Mouse (Mus musculus) heart, adult 9 months (tissue): Measurements from ENCODE around the gene Prr18.

Experiments used
- DNase-seq, 2 experiments: peaks; one replicate each; pipeline ENCODE4 v3.0.0; 2022; ENCODE audit warnings: low spot score in 2 of 2

Gene Prr18

DNA sequence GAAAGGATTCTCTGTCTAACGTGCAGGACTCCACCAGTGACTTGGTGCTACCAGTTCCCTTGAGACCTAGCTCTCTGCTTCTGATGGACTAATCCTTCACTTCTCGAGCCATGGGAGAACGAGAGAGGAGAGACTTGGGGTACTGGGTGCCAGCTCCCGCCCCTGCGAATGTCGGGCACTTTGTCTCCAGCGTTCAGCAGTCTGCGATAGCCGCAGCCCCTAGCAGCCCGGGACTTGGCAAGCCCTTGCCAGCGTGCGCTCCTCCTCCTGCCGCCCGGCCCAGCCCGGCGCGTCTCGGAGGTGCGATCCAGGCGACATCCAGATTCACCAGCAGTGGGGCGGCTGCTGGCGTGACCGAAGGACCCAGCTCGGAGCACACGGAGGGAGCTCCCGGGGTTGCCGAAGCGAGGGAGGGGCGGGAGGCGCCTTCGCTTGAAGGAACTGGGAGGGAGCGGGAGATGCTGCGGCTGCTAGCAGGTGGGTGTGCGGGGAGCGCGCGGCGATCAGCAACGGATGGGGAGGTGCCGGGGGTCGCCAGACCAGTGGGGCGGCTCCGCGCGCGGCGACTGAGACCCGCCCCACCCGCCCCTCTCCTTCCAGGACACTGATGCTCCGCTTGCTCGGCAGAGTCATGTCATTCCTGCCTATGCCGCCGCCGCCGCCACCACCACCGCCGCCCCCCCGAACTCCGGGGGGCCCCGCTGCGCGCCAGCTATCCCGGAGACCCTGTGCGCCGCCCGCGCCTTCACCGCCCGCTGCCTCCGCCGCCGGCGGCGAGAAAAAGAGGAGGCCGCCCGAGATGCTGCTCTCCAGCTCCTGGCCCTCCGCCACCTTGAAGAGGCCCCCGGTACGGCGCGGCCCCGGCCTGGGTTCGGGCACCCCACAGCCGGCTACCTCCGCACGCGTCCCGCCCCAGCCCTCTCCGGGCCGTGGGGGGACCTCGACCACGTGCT, 3.4 kb downstream of the Prr18 start:
- no peak for DNase-seq

GRCm38 (mm10) chr17:8341360-8341963, 4.2 kb downstream of the Prr18 start:
- no peak for DNase-seq

DNA sequence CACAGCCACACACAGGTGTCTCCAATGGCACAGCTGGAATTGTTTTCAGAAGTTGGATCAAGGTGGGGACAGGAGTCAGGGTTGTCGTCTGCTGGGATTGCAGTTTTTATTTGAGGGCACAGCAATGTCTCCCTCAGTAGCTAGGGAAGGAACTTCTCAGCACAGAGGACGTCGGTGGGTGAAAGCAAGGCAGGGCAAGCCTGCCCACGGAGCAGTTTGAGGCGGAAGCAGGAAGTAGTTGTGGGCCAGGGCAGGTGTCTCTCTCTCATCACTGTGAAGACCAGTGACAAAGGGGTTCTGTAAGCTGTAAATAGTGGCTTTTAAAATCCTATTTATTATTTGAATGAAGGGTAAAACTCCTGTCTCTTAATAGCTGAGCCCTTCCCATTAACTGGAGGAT, 5.4 kb downstream of the Prr18 start:
- no peak for DNase-seq

DNA sequence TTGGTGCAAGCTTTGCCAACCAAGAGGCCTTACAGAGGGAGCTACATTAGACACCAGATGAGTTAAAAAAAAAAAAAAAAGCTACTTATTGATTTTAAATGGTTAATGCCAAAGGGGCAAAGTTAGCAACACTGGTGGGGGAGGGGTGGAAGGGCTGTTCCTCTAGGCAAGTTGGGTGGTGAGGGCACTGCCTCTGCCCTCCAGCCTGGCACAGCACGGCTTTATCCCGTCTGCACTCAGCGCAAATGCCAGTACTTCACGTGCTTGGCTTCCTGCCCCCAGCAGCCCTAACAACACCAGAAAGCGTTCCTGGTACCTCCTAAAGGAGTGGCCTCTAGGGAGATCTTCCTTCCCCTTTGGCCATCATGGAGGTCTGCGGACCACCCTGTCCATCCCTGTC, 6.2 kb downstream of the Prr18 start:
- no peak for DNase-seq

GRCm38 (mm10) chr17:8347765-8348285, 10.6 kb downstream of the Prr18 start:
- DNase-seq: no peak

GRCm38 (mm10) chr17:8348941-8349340, 11.7 kb downstream of the Prr18 start:
- DNase-seq: no peak

DNA sequence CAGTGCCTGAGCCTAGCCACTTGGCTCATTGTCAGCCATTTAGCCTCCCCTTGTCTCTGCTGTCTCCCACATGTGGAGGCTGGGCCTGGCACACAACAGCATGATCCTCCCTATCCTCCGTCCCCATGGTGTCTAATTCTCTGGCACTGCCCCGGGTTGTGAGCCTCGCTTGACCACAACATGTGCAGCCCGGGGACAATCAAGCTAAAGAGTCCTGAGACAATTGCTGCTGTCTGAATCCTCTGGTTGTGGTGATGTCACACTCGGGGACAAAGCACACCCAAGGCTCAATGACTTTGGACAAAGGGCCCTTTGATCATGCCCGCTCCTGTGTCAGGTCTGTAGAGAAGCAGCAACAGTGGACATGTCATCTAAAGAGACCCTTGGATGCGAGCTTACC, 13.8 kb downstream of the Prr18 start:
- DNase-seq: no peak

DNA sequence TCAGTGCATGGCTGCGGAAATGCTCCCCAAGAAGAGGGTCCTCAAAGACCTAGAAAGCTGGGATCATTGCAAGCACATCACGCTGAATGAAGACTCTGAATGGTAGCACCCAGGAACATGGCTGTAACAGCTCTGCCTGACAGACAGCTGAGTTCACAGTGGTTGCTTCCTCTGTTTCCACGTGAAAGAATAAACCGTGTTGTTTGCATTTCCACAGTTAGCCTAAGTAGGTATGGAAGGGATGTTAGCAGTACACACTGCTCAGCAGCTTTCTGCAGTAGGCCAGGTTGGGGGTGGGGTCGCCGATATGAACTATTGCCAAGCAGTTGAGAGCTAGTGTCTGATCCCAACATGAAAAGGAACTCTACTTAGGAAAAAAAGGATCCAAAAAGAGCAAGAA, 18.4 kb downstream of the Prr18 start, which contains the start of gene T2:
Gene T2, plus strand, starts transcription at position 301 of the 400 bp plus-strand sequence.
- no peak for DNase-seq

DNA sequence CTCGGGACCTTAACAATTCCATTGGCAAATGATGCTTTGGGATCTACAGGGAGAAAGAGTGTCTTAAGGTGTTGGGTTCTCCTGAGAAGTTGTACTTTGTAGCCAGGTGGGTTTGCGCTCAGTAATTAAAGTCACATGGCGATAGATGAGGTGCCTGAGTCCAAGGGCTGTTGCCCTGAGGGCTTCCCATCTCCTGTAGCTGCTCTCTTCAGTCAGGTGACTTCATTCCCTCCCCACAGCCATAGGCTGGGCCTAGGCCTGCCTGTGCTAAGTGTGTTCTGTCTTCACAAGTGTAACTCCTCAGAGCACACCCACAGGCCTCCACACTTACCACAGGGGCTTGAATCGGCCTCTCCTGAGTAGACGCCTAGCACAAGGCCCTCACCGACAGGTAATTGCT, 20.2 kb downstream of the Prr18 start:
- DNase-seq: no peak

DNA sequence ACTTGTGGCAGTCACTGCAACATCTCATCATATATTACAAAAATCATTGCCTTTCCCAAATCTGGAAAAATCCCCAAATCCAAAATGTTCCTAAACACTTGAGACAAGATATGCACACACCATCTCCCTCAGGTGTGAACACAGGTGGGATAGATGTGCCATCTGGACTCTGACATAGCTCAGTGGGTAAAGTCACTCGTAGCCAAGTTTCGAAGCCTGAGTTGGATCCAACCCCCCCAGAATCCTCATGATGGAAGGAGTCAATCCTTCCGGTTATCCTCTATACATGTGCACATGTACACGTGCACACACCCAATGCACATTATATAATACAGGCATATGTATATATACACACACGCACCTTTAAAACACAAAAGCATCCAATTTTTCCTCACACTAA, 23.6 kb downstream of the Prr18 start:
- no peak for DNase-seq

GRCm38 (mm10) chr17:8361281-8362103, 24.2 kb downstream of the Prr18 start:
- no peak for DNase-seq

DNA sequence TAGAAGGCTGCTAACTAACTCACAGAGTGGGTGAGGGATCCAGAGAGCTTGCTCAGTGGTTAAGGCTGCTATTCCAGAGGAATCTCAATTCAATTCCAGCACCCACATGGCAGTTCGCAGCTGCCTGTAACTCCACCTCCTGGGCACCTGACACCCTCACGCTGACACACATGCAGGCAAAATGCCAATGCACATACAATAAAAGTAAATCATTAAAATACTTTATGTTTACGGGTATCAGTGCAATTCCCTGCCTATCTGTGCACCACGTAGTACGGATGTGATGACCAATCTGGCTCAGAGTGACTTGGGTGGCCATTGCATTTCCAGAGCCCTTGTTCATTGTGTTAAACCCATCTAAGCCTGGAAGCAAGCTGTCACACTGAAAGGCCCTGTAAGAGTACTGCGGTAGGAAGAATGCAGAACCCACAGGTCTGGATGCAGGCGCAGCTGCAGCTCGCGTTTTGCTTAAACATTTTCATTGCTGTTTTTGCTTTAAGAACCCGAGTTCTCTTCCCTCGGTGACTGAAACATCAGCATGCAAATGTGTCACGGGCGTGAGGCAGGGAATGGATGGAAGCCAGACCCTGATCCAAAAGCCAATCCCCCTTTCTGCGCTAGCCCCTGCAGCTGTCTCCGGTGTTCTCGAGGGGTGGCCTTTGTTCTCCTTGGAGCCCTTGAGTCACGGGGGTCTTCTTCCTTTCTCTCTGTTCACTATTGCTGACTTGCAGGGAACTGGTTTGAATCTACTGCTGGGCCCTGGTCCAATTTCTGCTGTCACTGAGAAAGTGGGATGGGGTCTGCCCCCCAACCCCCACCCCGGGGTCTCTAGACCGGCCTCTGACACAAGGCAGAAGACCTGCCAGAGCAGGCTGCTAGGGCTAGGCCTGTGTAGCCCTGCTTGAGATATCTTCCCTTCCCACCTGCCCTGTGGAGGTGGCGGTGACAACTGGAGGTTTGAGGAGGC, 30.5 kb downstream of the Prr18 start:
- DNase-seq: no peak

GRCm38 (mm10) chr17:8368570-8368969, 31.3 kb downstream of the Prr18 start:
- DNase-seq: no peak

DNA sequence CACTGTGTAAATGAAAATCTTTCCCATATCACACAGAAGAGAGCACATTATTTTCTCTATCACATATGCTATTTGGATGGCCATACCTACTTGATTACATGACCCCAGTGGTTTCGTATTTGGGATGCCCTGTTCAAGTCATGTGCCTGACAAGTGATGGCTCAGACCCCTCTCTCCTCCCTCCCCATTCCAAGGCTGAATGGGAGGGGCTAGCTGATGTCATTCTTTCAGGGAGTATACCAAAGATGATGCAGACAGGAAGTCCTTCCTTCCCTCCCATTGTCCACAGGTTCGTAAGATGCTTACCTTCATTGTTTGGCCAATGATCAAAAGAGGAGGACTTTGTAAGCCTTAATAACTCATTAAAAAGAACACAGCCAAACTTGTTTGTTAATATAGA, 31.9 kb downstream of the Prr18 start:
- DNase-seq: no peak

DNA sequence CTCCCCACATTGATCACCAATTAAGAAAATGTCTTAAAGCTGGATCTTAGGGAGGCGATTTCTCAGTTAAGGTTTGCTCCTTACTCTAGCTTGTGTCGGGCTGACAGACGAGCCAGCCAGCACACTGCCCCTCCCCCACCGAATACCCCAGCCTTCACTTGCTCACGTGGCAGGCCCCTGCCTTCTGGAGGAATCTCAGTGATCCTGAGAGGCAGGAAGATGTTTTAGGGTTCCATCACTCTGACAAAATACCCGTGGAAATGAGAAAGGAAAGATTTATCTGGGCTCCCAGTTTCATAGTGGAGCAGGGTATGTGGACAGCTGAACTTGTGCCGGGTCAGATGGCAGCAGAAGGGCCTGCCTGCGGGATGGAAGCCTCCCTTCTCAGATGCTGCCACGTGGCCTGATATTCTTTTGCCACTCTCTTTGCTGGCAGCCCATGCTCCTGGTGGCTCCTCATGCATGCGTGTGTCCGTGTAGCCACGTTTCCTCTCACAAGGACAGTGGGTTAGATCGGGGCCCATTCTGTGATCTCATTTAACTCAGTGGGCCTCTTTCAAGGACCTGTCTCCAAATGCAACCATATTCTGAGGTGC, 33.5 kb downstream of the Prr18 start:
- no peak for DNase-seq

DNA sequence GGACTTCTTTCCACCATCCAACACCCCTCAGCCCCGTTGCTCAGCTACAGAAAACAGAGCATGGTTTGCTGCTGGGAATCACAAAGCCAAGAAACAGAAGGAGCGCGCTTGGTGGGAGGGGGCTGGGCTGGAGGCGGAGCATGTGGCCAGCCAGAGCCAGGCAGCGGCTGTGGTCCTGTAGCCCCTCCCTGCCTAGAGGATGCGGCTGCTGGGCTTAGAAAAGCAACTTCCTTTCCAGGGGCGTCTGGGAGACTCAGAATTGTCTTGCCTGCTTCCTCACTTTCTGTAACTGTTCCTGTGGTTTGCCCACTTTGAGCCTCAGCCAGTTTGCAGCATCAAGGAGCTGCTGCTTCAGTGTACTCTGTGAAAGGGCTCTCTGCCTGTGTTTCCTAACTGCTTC, 34.6 kb downstream of the Prr18 start:
- peak; percentile 45 to 58 for DNase-seq

DNA sequence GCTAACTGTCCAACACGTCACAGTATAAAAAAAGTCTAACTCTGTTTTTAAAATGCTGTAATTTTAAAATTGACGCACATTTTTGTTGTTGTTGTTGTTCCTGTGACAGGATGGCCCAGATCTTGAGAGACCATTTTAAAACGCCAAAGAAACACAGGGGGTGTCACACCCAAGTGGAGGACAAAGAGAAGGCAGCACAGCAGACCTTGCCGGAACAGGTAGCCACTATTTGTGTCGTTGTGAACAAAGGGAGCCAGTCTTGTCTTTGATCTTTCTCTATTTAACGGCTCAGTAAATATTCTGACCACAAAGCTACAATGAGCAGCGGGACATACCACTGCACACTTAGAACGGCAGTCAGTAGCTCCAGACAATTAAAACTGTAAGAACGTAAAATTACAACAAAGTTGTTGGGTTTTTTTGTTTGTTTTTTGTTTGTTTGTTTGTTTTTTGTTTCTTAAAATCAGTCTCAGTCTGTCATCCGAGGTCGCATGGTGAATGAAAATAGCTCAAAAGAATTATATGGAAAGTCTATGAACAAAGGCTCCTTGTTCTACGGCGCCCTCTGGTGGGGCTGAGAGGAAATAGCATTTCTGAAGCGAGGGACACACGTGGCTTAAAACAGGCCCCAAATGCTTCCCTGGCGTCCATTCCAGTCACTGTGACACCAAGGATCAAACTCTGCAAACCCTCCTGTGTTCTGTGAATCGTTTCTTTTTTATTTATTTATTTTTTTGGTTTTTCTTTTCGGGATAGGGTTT, 35.2 kb downstream of the Prr18 start:
- peak; percentile 37 to 66 for DNase-seq

DNA sequence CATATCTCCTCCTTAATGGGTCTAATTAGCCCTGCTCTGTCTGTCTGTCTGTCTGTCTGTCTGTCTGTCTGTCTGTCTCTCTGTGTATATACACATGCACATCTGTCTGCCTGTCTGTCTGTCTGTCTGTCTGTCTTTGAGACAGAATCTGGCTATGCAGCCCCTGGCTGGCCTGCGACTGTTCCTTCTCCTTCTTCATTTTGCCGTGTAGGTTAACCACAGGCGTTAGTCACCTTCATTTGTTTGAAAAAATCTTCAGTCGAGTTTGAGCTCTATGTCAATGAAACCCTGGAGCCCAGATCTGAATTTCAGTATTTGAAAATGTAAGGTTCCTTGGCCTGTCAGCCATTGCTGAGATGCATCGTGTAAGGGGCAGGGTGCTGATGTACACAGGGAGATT, 40.0 kb downstream of the Prr18 start:
- DNase-seq: no peak

DNA sequence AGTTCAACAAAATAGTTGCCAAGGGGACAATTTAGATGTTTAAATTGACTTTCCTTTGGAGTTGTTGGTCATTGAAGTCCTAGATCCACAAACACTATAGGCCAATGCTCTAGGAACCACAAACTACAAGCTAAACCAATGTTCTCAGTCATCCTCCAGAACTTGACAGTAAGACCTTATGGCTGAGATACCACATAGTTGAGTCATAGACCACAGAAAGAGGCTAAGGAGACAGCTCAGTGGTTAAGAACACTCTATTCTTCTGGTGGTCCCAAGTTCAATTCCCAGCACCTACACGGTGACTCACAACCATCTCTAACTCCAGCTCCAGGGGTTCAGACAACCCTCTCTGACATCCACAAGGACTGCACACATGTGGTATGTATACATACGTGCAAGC, 48.2 kb downstream of the Prr18 start:
- no peak for DNase-seq

DNA sequence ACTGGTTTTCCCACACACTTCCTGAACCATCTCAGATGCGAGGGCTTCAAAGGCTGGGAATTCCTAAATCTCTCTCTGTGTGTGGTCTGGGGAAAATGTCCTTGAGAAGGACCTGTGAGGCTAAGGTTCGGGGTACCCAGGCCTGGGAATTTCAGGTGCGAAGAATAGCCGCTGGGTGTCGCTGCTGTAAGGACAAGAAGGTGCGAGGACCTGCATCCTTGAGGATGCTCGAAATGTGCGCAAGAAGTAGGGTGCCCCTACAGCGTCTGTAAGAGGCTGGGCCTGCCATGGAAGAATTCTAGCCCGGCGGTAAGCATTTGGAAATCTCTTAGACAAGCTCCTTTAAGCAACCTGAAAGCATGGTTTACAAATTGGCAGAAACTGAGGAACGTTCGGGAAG, 51.2 kb downstream of the Prr18 start:
- no peak for DNase-seq
